ENCODE assay signal across 25 mouse cellular contexts in genomic region chr9:66102668-66103067, GRCm38 (mm10).
"Had no signal": no experiment of that assay in that cellular context is flagged by ENCODE, and none has a peak within 500 bp of the region (broad histone marks: within the 10 kb centered on the region; RNA-seq: fewer than 3 reads in every experiment).

No protein-coding gene starts in this region.

- ATAC-seq: forebrain, embryonic 16.5 days; hindbrain, embryonic 16.5 days; inflammation-experienced regulatory T-cells, adult 6 months; intestine, embryonic 15.5 days; intestine, postnatal 0 days had no signal

- H3K4me3 ChIP-seq: gastrocnemius, adult 2 months; heart, embryonic 10.5 days; heart, embryonic 12.5 days; hindbrain, embryonic 10.5 days; hindbrain, embryonic 12.5 days; intestine, embryonic 15.5 days; limb, embryonic 10.5 days; limb, embryonic 12.5 days; liver, embryonic 13.5 days had no signal

- H3K9me3 ChIP-seq: heart, embryonic 10.5 days; heart, embryonic 12.5 days; hindbrain, embryonic 10.5 days; hindbrain, embryonic 12.5 days; intestine, embryonic 15.5 days; limb, embryonic 10.5 days; limb, embryonic 12.5 days; liver, embryonic 13.5 days had no signal

- H3K9ac ChIP-seq: heart, embryonic 12.5 days; hindbrain, embryonic 12.5 days; hindbrain, embryonic 14.5 days; intestine, embryonic 15.5 days; limb, embryonic 12.5 days; liver, embryonic 13.5 days had no signal

- H3K27me3 ChIP-seq: heart, embryonic 12.5 days; hindbrain, embryonic 12.5 days; intestine, embryonic 15.5 days; limb, embryonic 12.5 days; liver, embryonic 13.5 days had no signal

- H3K27ac ChIP-seq: gastrocnemius, adult 2 months; heart, embryonic 10.5 days; hindbrain, embryonic 10.5 days; hindbrain, embryonic 12.5 days; hindbrain, embryonic 14.5 days; intestine, embryonic 15.5 days; limb, embryonic 10.5 days; limb, embryonic 12.5 days; liver, embryonic 13.5 days had no signal

- DNase-seq: gastrocnemius, adult 2 months; gastrocnemius, postnatal 10 days; gastrocnemius, postnatal 25 days; heart, postnatal 10 days; heart, postnatal 4 days; kidney, adult 18-20 months; kidney, adult 8-10 months; kidney, postnatal 10 days; kidney, postnatal 25 days; kidney, postnatal 4 days; liver; liver, embryonic 13.5 days had no signal

- H3K4me2 ChIP-seq: heart, embryonic 12.5 days; hindbrain, embryonic 12.5 days; hindbrain, embryonic 14.5 days; intestine, embryonic 15.5 days; limb, embryonic 12.5 days; liver, embryonic 11.5 days; liver, embryonic 13.5 days had no signal

- H3K4me1 ChIP-seq: heart, embryonic 10.5 days; heart, embryonic 12.5 days; hindbrain, embryonic 10.5 days; hindbrain, embryonic 12.5 days; intestine, embryonic 15.5 days; limb, embryonic 10.5 days; limb, embryonic 12.5 days had no signal
